Mouse (Mus musculus) brown adipose tissue, adult 24 weeks (tissue): ENCODE measurements around the gene Hnrnpab. TPM values are rescaled to one million over a fixed set of nuclear protein-coding genes. Genes with fewer than 3 reads are reported as not detected.
"Not testable (repeated sequence)": the region's sequence is repeated elsewhere in the genome, so short reads cannot be mapped to it uniquely, and the experiment has no call there.

Experiments
- H3K27ac ChIP-seq: fragments of 200-500 bp; replicated peaks from 2 replicates; pipeline ENCODE4 v1.5.1; 2012; ENCODE audit warnings: low read depth, mild to moderate bottlenecking, low read length
- H3K4me1 ChIP-seq: fragments of 200-500 bp; 2 replicates; pipeline ENCODE4 v1.6.1; 2012; ENCODE audit warnings: low read length, mixed read lengths; ENCODE audit not compliant: control insufficient read depth, insufficient read depth, insufficient read length
- H3K4me3 ChIP-seq: fragments of 200-500 bp; 2 replicates; pipeline ENCODE4 v1.5.1; 2012; ENCODE audit warnings: low read depth, mild to moderate bottlenecking, low read length, moderate library complexity; ENCODE audit not compliant: insufficient read depth
- polyA plus RNA-seq: library from polyadenylated mRNA; stranded (reverse); fragments of >200 nt; gene quantifications from 2 replicates; pipeline ENCODE4 v1.2.4, GENCODE M21; 2012; ENCODE audit not compliant: missing spikeins, insufficient read depth, insufficient read length

Hnrnpab gene
- polyA plus RNA-seq, 1 experiment: 117 TPM

- Histone ChIP-seq H3K4me3 (no peak overlapping the region), H3K27ac (no peak overlapping the region), H3K4me1 (peaks cover 35% of the 10 kb centered on the region)
Observed at GRCm38 (mm10) chr11:51643202-51643601, 36.6 kb upstream of the Hnrnpab start.

GRCm38 (mm10) chr11:51640748-51641147, 34.1 kb upstream of the Hnrnpab start:
- Histone ChIP-seq H3K4me1 (peaks cover 38% of the 10 kb centered on the region), H3K4me3 (no peak overlapping the region), H3K27ac (peak overlapping the region; percentile 1; the same call in 1 of the 2 replicates)

- no peak overlapping the region for H3K4me3 ChIP-seq
- H3K27ac ChIP-seq: peak overlapping the region; percentile 53; the same call in 1 of the 2 replicates
- peaks cover 20% of the 10 kb centered on the region for H3K4me1 ChIP-seq
Observed at GRCm38 (mm10) chr11:51638497-51638896, 31.9 kb upstream of the Hnrnpab start.

GRCm38 (mm10) chr11:51637971-51638414, 31.3 kb upstream of the Hnrnpab start:
- H3K4me1 ChIP-seq: peaks cover 15% of the 10 kb centered on the region
- peak overlapping the region; percentile 44 for H3K4me3 ChIP-seq
- peak overlapping the region; percentile 53 for H3K27ac ChIP-seq

GRCm38 (mm10) chr11:51636323-51636684, 29.7 kb upstream of the Hnrnpab start:
- H3K27ac ChIP-seq: peak overlapping the region; percentile 86
- peaks cover 19% of the 10 kb centered on the region; the same call in 1 of the 2 replicates for H3K4me1 ChIP-seq
- peak overlapping the region; percentile 79 for H3K4me3 ChIP-seq

- H3K4me3 ChIP-seq: peak within 1 kb of the TSS; percentile 79
Observed at GRCm38 (mm10) chr11:51635525-51636322, 29.1 kb upstream of the Hnrnpab start, which contains the start of gene Rmnd5b. Gene Rmnd5b, minus strand, starts transcription at chr11:51635896.

GRCm38 (mm10) chr11:51635127-51635524, 28.5 kb upstream of the Hnrnpab start:
- Histone ChIP-seq H3K4me3 (peak overlapping the region; percentile 79), H3K27ac (peak overlapping the region; percentile 86), H3K4me1 (peaks cover 12% of the 10 kb centered on the region)

More at GRCm38 (mm10) chr11:51635525-51636322, 29.1 kb upstream of the Hnrnpab start, which contains the start of gene Rmnd5b:
- H3K4me1 ChIP-seq: peaks cover 14% of the 10 kb centered on the region
- H3K27ac ChIP-seq: peak within 1 kb of the TSS; percentile 86

- Histone ChIP-seq H3K4me1 (peaks cover 12% of the 10 kb centered on the region), H3K27ac (no peak overlapping the region), H3K4me3 (no peak overlapping the region)
Observed at GRCm38 (mm10) chr11:51633721-51634120, 27.1 kb upstream of the Hnrnpab start.

GRCm38 (mm10) chr11:51633200-51633599, 26.6 kb upstream of the Hnrnpab start:
- not testable (repeated sequence) for H3K4me3 ChIP-seq, H3K27ac ChIP-seq
- H3K4me1 ChIP-seq: peaks cover 12% of the 10 kb centered on the region

GRCm38 (mm10) chr11:51632130-51632753, 25.6 kb upstream of the Hnrnpab start:
- Histone ChIP-seq H3K4me1 (peaks cover 9% of the 10 kb centered on the region), H3K4me3 (no peak overlapping the region), H3K27ac (peak overlapping the region; percentile 34)

GRCm38 (mm10) chr11:51629651-51630314, 23.1 kb upstream of the Hnrnpab start:
- Histone ChIP-seq H3K4me3 (no peak overlapping the region), H3K27ac (no peak overlapping the region), H3K4me1 (peaks cover 9% of the 10 kb centered on the region)

GRCm38 (mm10) chr11:51627907-51628306, 21.3 kb upstream of the Hnrnpab start:
- peaks cover 8% of the 10 kb centered on the region for H3K4me1 ChIP-seq
- H3K4me3 ChIP-seq: no peak overlapping the region
- no peak overlapping the region for H3K27ac ChIP-seq

- Histone ChIP-seq H3K4me1 (peaks cover 5% of the 10 kb centered on the region), H3K27ac (no peak overlapping the region), H3K4me3 (no peak overlapping the region)
Observed at GRCm38 (mm10) chr11:51627425-51627824, 20.8 kb upstream of the Hnrnpab start.

GRCm38 (mm10) chr11:51625187-51625820, 18.7 kb upstream of the Hnrnpab start:
- Histone ChIP-seq H3K27ac (no peak overlapping the region), H3K4me3 (no peak overlapping the region), H3K4me1 (no peaks in the 10 kb centered on the region)
